Mouse (Mus musculus): ENCODE results near the gene Tlk1. TPM values are rescaled to one million over a fixed set of nuclear protein-coding genes. Genes with fewer than 3 reads are reported as not detected.

Tlk1 gene
- polyA plus RNA-seq (2012; rRNA removed), result 23.3 and 38.2 TPM in 2 replicates

GRCm38 (mm10) chr2:70825371-70826051 lies at the start of gene Tlk1:
Gene Tlk1 (minus strand): TSS chr2:70825728.
- DNase-seq (ENCODE audit: low read depth), result peak; percentile 93

GRCm38 (mm10) chr2:70875129-70875528 lies 49.6 kb upstream of the Tlk1 start:
- DNase-seq (ENCODE audit: low read depth), result no peak
- TF ChIP-seq CTCF (IDR thresholded peaks at IDR 0.05; ENCODE audit: borderline replicate concordance, extremely low read depth, insufficient read depth, insufficient read length) (no peak), POLR2A (IDR thresholded peaks at IDR 0.05; ENCODE audit: borderline replicate concordance, extremely low read depth, insufficient read depth, insufficient read length, poor library complexity, severe bottlenecking) (no peak)

More at GRCm38 (mm10) chr2:70825371-70826051, at the start of gene Tlk1:
- no peak for TF ChIP-seq CTCF (IDR thresholded peaks at IDR 0.05; ENCODE audit: borderline replicate concordance, extremely low read depth, insufficient read depth, insufficient read length)
- TF ChIP-seq POLR2A (IDR thresholded peaks at IDR 0.05; ENCODE audit: borderline replicate concordance, extremely low read depth, insufficient read depth, insufficient read length, poor library complexity, severe bottlenecking), result peak; percentile 71

- TF ChIP-seq CTCF (IDR thresholded peaks at IDR 0.05; ENCODE audit: borderline replicate concordance, extremely low read depth, insufficient read depth, insufficient read length) (no peak), POLR2A (IDR thresholded peaks at IDR 0.05; ENCODE audit: borderline replicate concordance, extremely low read depth, insufficient read depth, insufficient read length, poor library complexity, severe bottlenecking) (no peak)
- no peak for DNase-seq (ENCODE audit: low read depth)
Observed at GRCm38 (mm10) chr2:70873168-70873567, 47.6 kb upstream of the Tlk1 start.

- peak; percentile 30 for DNase-seq (ENCODE audit: low read depth)
- TF ChIP-seq POLR2A (IDR thresholded peaks at IDR 0.05; ENCODE audit: borderline replicate concordance, extremely low read depth, insufficient read depth, insufficient read length, poor library complexity, severe bottlenecking), result no peak
- TF ChIP-seq CTCF (IDR thresholded peaks at IDR 0.05; ENCODE audit: borderline replicate concordance, extremely low read depth, insufficient read depth, insufficient read length), result no peak
Observed at GRCm38 (mm10) chr2:70871466-70872022, 46.0 kb upstream of the Tlk1 start.

- TF ChIP-seq CTCF (IDR thresholded peaks at IDR 0.05; ENCODE audit: borderline replicate concordance, extremely low read depth, insufficient read depth, insufficient read length) (no peak), POLR2A (IDR thresholded peaks at IDR 0.05; ENCODE audit: borderline replicate concordance, extremely low read depth, insufficient read depth, insufficient read length, poor library complexity, severe bottlenecking) (no peak)
- peak; percentile 35 for DNase-seq (ENCODE audit: low read depth)
Observed at GRCm38 (mm10) chr2:70870819-70871218, 45.3 kb upstream of the Tlk1 start.

GRCm38 (mm10) chr2:70869116-70869515 lies 43.6 kb upstream of the Tlk1 start:
- DNase-seq (ENCODE audit: low read depth), result no peak
- TF ChIP-seq CTCF (IDR thresholded peaks at IDR 0.05; ENCODE audit: borderline replicate concordance, extremely low read depth, insufficient read depth, insufficient read length), result no peak
- no peak for TF ChIP-seq POLR2A (IDR thresholded peaks at IDR 0.05; ENCODE audit: borderline replicate concordance, extremely low read depth, insufficient read depth, insufficient read length, poor library complexity, severe bottlenecking)

GRCm38 (mm10) chr2:70867231-70867630 lies 41.7 kb upstream of the Tlk1 start:
- TF ChIP-seq CTCF (IDR thresholded peaks at IDR 0.05; ENCODE audit: borderline replicate concordance, extremely low read depth, insufficient read depth, insufficient read length), result no peak
- TF ChIP-seq POLR2A (IDR thresholded peaks at IDR 0.05; ENCODE audit: borderline replicate concordance, extremely low read depth, insufficient read depth, insufficient read length, poor library complexity, severe bottlenecking), result no peak
- DNase-seq (ENCODE audit: low read depth), result no peak

- no peak for DNase-seq (ENCODE audit: low read depth)
- TF ChIP-seq POLR2A (IDR thresholded peaks at IDR 0.05; ENCODE audit: borderline replicate concordance, extremely low read depth, insufficient read depth, insufficient read length, poor library complexity, severe bottlenecking), result no peak
- no peak for TF ChIP-seq CTCF (IDR thresholded peaks at IDR 0.05; ENCODE audit: borderline replicate concordance, extremely low read depth, insufficient read depth, insufficient read length)
Observed at GRCm38 (mm10) chr2:70862881-70863280, 37.4 kb upstream of the Tlk1 start.

GRCm38 (mm10) chr2:70859740-70860139 lies 34.2 kb upstream of the Tlk1 start:
- no peak for DNase-seq (ENCODE audit: low read depth)
- TF ChIP-seq CTCF (IDR thresholded peaks at IDR 0.05; ENCODE audit: borderline replicate concordance, extremely low read depth, insufficient read depth, insufficient read length) (no peak), POLR2A (IDR thresholded peaks at IDR 0.05; ENCODE audit: borderline replicate concordance, extremely low read depth, insufficient read depth, insufficient read length, poor library complexity, severe bottlenecking) (no peak)

GRCm38 (mm10) chr2:70856971-70857370 lies 31.4 kb upstream of the Tlk1 start:
- DNase-seq (ENCODE audit: low read depth), result no peak
- TF ChIP-seq CTCF (IDR thresholded peaks at IDR 0.05; ENCODE audit: borderline replicate concordance, extremely low read depth, insufficient read depth, insufficient read length), result no peak
- TF ChIP-seq POLR2A (IDR thresholded peaks at IDR 0.05; ENCODE audit: borderline replicate concordance, extremely low read depth, insufficient read depth, insufficient read length, poor library complexity, severe bottlenecking), result no peak

- TF ChIP-seq CTCF (IDR thresholded peaks at IDR 0.05; ENCODE audit: borderline replicate concordance, extremely low read depth, insufficient read depth, insufficient read length) (no peak), POLR2A (IDR thresholded peaks at IDR 0.05; ENCODE audit: borderline replicate concordance, extremely low read depth, insufficient read depth, insufficient read length, poor library complexity, severe bottlenecking) (no peak)
- no peak for DNase-seq (ENCODE audit: low read depth)
Observed at GRCm38 (mm10) chr2:70854231-70854888, 28.8 kb upstream of the Tlk1 start.

All from brain, embryonic 14.5 days (tissue).